Mouse (Mus musculus) MEL (cell line): Measurements from ENCODE around the gene Dnaic2.

Experiments used
- CTCF ChIP-seq, 3 experiments: IDR thresholded peaks in 2 of 3; conservative IDR thresholded peaks in 1 of 3; 2 replicates each; pipeline ENCODE4 v1.5.1; 2011 to 2012; ENCODE audit warnings: low read length in 3 of 3, low read depth in 2 of 3, mild to moderate bottlenecking in 2 of 3, improper control_type of control experiment in 1 of 3, inconsistent platforms in 1 of 3, mixed read lengths in 1 of 3, moderate library complexity in 1 of 3; ENCODE audit not compliant: control insufficient read depth in 1 of 3, insufficient read depth in 1 of 3, poor library complexity in 1 of 3, severe bottlenecking in 1 of 3
- EP300 ChIP-seq, 2 experiments: IDR thresholded peaks; 2 replicates each; pipeline ENCODE4 v1.6.1; 2011; ENCODE audit warnings: improper control_type of control experiment in 2 of 2, low read length in 2 of 2, low read depth in 1 of 2, mild to moderate bottlenecking in 1 of 2
- ETS1 ChIP-seq: IDR thresholded peaks from 2 replicates; pipeline ENCODE4 v1.6.1; 2012; ENCODE audit warnings: low read depth, mild to moderate bottlenecking, inconsistent platforms, low read length, improper control_type of control experiment, moderate library complexity
- JUND ChIP-seq: IDR thresholded peaks from 2 replicates; pipeline ENCODE4 v1.6.1; 2011; ENCODE audit warnings: low read depth, mild to moderate bottlenecking, improper control_type of control experiment, low read length
- MAFK ChIP-seq: IDR thresholded peaks from 2 replicates; pipeline ENCODE4 v1.6.1; 2011; ENCODE audit warnings: low read depth, mild to moderate bottlenecking, low read length, improper control_type of control experiment, borderline replicate concordance
- POLR2A ChIP-seq, 2 experiments: IDR thresholded peaks; 2 replicates each; pipeline ENCODE4 v1.6.1; 2011 to 2012; ENCODE audit warnings: low read length in 2 of 2, mild to moderate bottlenecking in 2 of 2, control low read depth in 1 of 2, improper control_type of control experiment in 1 of 2, low read depth in 1 of 2, moderate library complexity in 1 of 2; ENCODE audit not compliant: control insufficient read depth in 1 of 2, insufficient read depth in 1 of 2, poor library complexity in 1 of 2
- POLR2AphosphoS5 ChIP-seq: IDR thresholded peaks from 2 replicates; pipeline ENCODE4 v1.6.1; 2012; ENCODE audit warnings: low read depth, borderline replicate concordance, mild to moderate bottlenecking, inconsistent platforms, low read length, moderate library complexity, mixed read lengths
- TBP ChIP-seq: IDR thresholded peaks from 2 replicates; pipeline ENCODE4 v1.8.0; 2011; ENCODE audit warnings: low read depth, low read length, improper control_type of control experiment
- UBTF ChIP-seq: IDR thresholded peaks from 2 replicates; pipeline ENCODE4 v1.6.1; 2012; ENCODE audit warnings: low read depth, mild to moderate bottlenecking, inconsistent platforms, low read length, improper control_type of control experiment, moderate library complexity, borderline replicate concordance; ENCODE audit not compliant: insufficient read depth

GRCm38 (mm10) chr11:114771896-114772295 is 44.7 kb downstream of the Dnaic2 start:
- no peak for TF ChIP-seq EP300 (IDR thresholded peaks at IDR 0.05; ENCODE audit: low read depth in 1 of 2, low read length in 2 of 2)
- TF ChIP-seq ETS1: no peak
- TF ChIP-seq POLR2A (IDR thresholded peaks at IDR 0.05; ENCODE audit: control insufficient read depth in 1 of 2, insufficient read depth in 1 of 2, low read depth in 1 of 2, low read length in 2 of 2, poor library complexity in 1 of 2): no peak
- TF ChIP-seq JUND: no peak
- no peak for TF ChIP-seq UBTF
- TF ChIP-seq TBP: no peak
- TF ChIP-seq MAFK: no peak
- no peak for TF ChIP-seq POLR2AphosphoS5
- TF ChIP-seq CTCF (IDR thresholded peaks at IDR 0.05 in 2 of 3, conservative IDR thresholded peaks at IDR 0.05 in 1 of 3; ENCODE audit: control insufficient read depth in 1 of 3, insufficient read depth in 1 of 3, low read depth in 2 of 3, low read length in 3 of 3, poor library complexity in 1 of 3, severe bottlenecking in 1 of 3): no peak
